In genomic region chr6:21851346-21851595, GRCm38 (mm10) we compare ENCODE assay signal across 9 mouse cellular contexts. TPM values are rescaled to one million over a fixed set of nuclear protein-coding genes. Genes with fewer than 3 reads are reported as not detected.
DNase-seq lines count a peak whose midpoint lies in the region; ATAC-seq and TF ChIP-seq lines count a peak whose summit lies in the region.
"Had no signal": no experiment of that assay in that cellular context is flagged by ENCODE, and none has a peak within 500 bp of the region (broad histone marks: within the 10 kb centered on the region; RNA-seq: fewer than 3 reads in every experiment).

No protein-coding gene starts in this region.

- peak overlapping the region; percentile 83 for H3K4me2 ChIP-seq in lung, embryonic 16.5 days (ENCODE audit: low read depth, low read length)
- H3K4me2 ChIP-seq in forebrain, embryonic 13.5 days = peak overlapping the region; percentile 65
- peak overlapping the region; percentile 58 for H3K4me2 ChIP-seq in limb, embryonic 11.5 days (ENCODE audit: low read depth, severe bottlenecking)

- H3K27me3 ChIP-seq in lung, embryonic 16.5 days (ENCODE audit: control insufficient read depth, insufficient read depth, low read depth, low read length) = no peaks in the 10 kb centered on the region
- H3K27me3 ChIP-seq in forebrain, embryonic 13.5 days = no peaks in the 10 kb centered on the region
- H3K27me3 ChIP-seq in limb, embryonic 11.5 days (ENCODE audit: control insufficient read depth, insufficient read depth, low read length) = no peaks in the 10 kb centered on the region

- ATAC-seq in lung, embryonic 16.5 days (ENCODE audit: low read depth) = no peak; the same call in 1 of the 2 replicates
- ATAC-seq in forebrain, embryonic 13.5 days = no peak
- ATAC-seq in limb, embryonic 11.5 days (ENCODE audit: insufficient number of reproducible peaks, low FRiP score, low TSS enrichment, low read depth) = peak; percentile 85
- no peak for ATAC-seq in erythroid progenitor cell, adult 5-6 weeks (replicated peaks; ENCODE audit: low FRiP score, poor library complexity, severe bottlenecking)

- H3K9ac ChIP-seq in lung, embryonic 16.5 days (ENCODE audit: low read length) = peak overlapping the region; percentile 85
- peak overlapping the region; percentile 94 for H3K9ac ChIP-seq in forebrain, embryonic 13.5 days
- H3K9ac ChIP-seq in limb, embryonic 11.5 days (ENCODE audit: low read length) = peak overlapping the region; percentile 86

- TF ChIP-seq POLR2A in olfactory bulb, adult 2 months (IDR thresholded peaks at IDR 0.05; ENCODE audit: insufficient read depth, low read depth, low read length) = no peak

- H3K4me1 ChIP-seq in lung, embryonic 16.5 days (replicated peaks; ENCODE audit: control insufficient read depth, insufficient read depth, low read length) = peaks cover 8% of the 10 kb centered on the region; the same call in 1 of the 2 replicates
- peaks cover 16% of the 10 kb centered on the region for H3K4me1 ChIP-seq in forebrain, embryonic 13.5 days
- no peaks in the 10 kb centered on the region for H3K4me1 ChIP-seq in limb, embryonic 11.5 days (ENCODE audit: control insufficient read depth, insufficient read depth, low read length)
- peaks cover 8% of the 10 kb centered on the region for H3K4me1 ChIP-seq in olfactory bulb, adult 2 months (ENCODE audit: control insufficient read depth, insufficient read depth, low read length)

- H3K4me3 ChIP-seq in lung, embryonic 16.5 days (ENCODE audit: low read length) = peak overlapping the region; percentile 82
- peak overlapping the region; percentile 77 for H3K4me3 ChIP-seq in forebrain, embryonic 13.5 days
- peak overlapping the region; percentile 76 for H3K4me3 ChIP-seq in limb, embryonic 11.5 days (ENCODE audit: low read depth, low read length)
- peak overlapping the region; percentile 68 for H3K4me3 ChIP-seq in olfactory bulb, adult 2 months (ENCODE audit: insufficient read depth, low read depth, low read length)

- H3K27ac ChIP-seq in lung, embryonic 16.5 days (ENCODE audit: low read length) = peak overlapping the region; percentile 96
- peak overlapping the region; percentile 80 for H3K27ac ChIP-seq in forebrain, embryonic 13.5 days
- H3K27ac ChIP-seq in limb, embryonic 11.5 days (replicated peaks; ENCODE audit: low read depth, low read length) = no peak overlapping the region
- no peak overlapping the region for H3K27ac ChIP-seq in olfactory bulb, adult 2 months (ENCODE audit: insufficient read depth, low read depth, low read length)

- 0% methylated on average over 5 of the region's 5 CpGs for WGBS in lung, embryonic 16.5 days
- WGBS in forebrain, embryonic 13.5 days = 2% methylated on average over 5 of the region's 5 CpGs
- 0% methylated on average over 5 of the region's 5 CpGs for WGBS in limb, embryonic 11.5 days
- WGBS in olfactory bulb, adult 2 months = 0% methylated on average over 5 of the region's 5 CpGs

- no peaks in the 10 kb centered on the region for H3K36me3 ChIP-seq in lung, embryonic 16.5 days (ENCODE audit: control insufficient read depth, insufficient read depth, low read length)
- peaks cover 14% of the 10 kb centered on the region for H3K36me3 ChIP-seq in forebrain, embryonic 13.5 days (ENCODE audit: poor library complexity, severe bottlenecking)
- no peaks in the 10 kb centered on the region for H3K36me3 ChIP-seq in limb, embryonic 11.5 days (ENCODE audit: control insufficient read depth, insufficient read depth, low read length)

- no peak for TF ChIP-seq CTCF in olfactory bulb, adult 2 months (IDR thresholded peaks at IDR 0.05; ENCODE audit: insufficient read depth, low read depth, low read length)

- no peak for DNase-seq in lung, postnatal 25 days (ENCODE audit: low spot score)
- no peak for DNase-seq in limb, embryonic 11.5 days (ENCODE audit: low spot score)
- DNase-seq in adrenal gland, adult 8-10 months = no peak
- no peak for DNase-seq in right cerebral cortex, adult 2 months (ENCODE audit: low spot score in 2 of 2)

- H3K9me3 ChIP-seq in lung, embryonic 16.5 days (ENCODE audit: control insufficient read depth, low read length) = no peaks in the 10 kb centered on the region
- no peaks in the 10 kb centered on the region for H3K9me3 ChIP-seq in forebrain, embryonic 13.5 days (replicated peaks)
- no peaks in the 10 kb centered on the region for H3K9me3 ChIP-seq in limb, embryonic 11.5 days (ENCODE audit: control insufficient read depth, low read length)

RNA-seq across cellular contexts. Expression of gene Tspan12, which starts 1.0 kb away (rescaled TPM):
- 58.2 and 59.4 TPM in 2 replicates for polyA plus RNA-seq in lung, embryonic 16.5 days (2015; fragmentation: Nextera tagmentation; extraction: Ambion mirVana)
- polyA plus RNA-seq in forebrain, embryonic 13.5 days (2015; fragmentation: Nextera tagmentation; extraction: Ambion mirVana) = 64.1 and 67.3 TPM in 2 replicates
- 44.4 and 47.7 TPM in 2 replicates for polyA plus RNA-seq in limb, embryonic 11.5 days (2014; fragmentation: Nextera tagmentation; extraction: Ambion mirVana)
- not detected in 2 replicates for polyA plus RNA-seq in olfactory bulb, adult 2 months (2012; ENCODE audit: insufficient read depth, insufficient read length, low replicate concordance, missing spikeins)
- total RNA-seq in adrenal gland, adult 8-10 months (2022) = 100 to 1,000 TPM; 147 to 176 (median 162) TPM
- total RNA-seq in erythroid progenitor cell, adult 5-6 weeks (2015; ENCODE audit: low replicate concordance) = not detected in 2 replicates
- total RNA-seq in erythroid progenitor cell, adult 5-6 weeks (2017; ENCODE audit: low replicate concordance) = not detected in 2 replicates
- total RNA-seq: neutrophil, adult 5-6 weeks had no signal

Comparison
In these comparisons a context has a peak if more than half of its experiments do, and no peak if none do; other contexts are left out.
1. H3K27ac ChIP-seq: peak in lung, embryonic 16.5 days (single experiment) and forebrain, embryonic 13.5 days (single experiment); none in limb, embryonic 11.5 days (single experiment) and olfactory bulb, adult 2 months (single experiment).
2. RNA of gene Tspan12, which starts 1.0 kb away (polyA plus RNA-seq): 64.1 to 67.3 TPM in forebrain, embryonic 13.5 days, 58.2 to 59.4 TPM in lung, embryonic 16.5 days and 44.4 to 47.7 TPM in limb, embryonic 11.5 days; not detected in olfactory bulb, adult 2 months; every median in the first group is over 10 times any median in the second.
3. Peak in every context shown above with its lines, with median percentiles within 50 percentile points of each other: H3K4me2 ChIP-seq, H3K4me3 ChIP-seq and H3K9ac ChIP-seq.